Mouse (Mus musculus): ENCODE measurements around the gene Npr1.

GRCm38 (mm10) chr3:90515242-90515641, 49.6 kb upstream of the Npr1 start:
- TF ChIP-seq CTCF (IDR thresholded peaks at IDR 0.05; ENCODE audit: insufficient read depth, low read depth, low read length) (no peak), POLR2A (IDR thresholded peaks at IDR 0.05; ENCODE audit: insufficient read depth, low read depth, low read length) (no peak)

Measured in olfactory bulb, adult 2 months (tissue).